Mouse (Mus musculus) retina, embryonic 14.5 days (tissue): Measurements from ENCODE around the gene Tnnt3.

ENCODE experiments used
- DNase-seq: peaks from one replicate; pipeline ENCODE4 v3.0.0-alpha.2; 2015; ENCODE audit warnings: low spot score

The Tnnt3 gene

GRCm38 (mm10) chr7:142498575-142498974 lies at the start of gene Tnnt3:
Gene Tnnt3 (plus strand): TSS chr7:142498836.
- DNase-seq: no peak

DNA sequence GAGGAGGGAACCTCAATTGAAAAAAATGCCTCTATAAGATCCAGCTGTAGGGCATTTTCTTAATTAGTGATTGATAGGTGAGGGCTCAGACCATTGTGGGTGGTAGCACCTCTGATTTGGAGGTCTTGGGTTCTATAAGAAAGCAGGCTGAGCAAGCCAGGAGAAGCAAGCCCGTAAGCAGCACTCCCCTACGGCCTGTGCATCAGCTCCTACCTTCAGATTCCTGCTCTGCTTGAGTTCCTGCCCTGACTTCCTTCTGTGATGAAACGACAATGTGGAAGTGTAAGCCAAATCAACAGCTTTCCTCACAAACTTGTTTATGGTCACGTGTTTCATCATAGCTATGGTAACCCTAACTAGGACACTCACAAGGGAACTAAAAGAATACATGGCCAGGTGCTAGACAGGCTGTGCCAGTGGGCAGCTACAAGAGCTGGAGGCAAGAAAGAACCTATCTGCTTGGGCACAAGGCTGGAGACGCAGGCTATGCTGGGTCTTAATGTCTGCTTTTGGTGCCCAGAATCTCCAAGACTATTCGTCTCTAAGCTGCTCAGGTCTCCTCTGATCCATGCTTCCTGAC lies 49.5 kb upstream of the Tnnt3 start:
- DNase-seq: no peak

DNA sequence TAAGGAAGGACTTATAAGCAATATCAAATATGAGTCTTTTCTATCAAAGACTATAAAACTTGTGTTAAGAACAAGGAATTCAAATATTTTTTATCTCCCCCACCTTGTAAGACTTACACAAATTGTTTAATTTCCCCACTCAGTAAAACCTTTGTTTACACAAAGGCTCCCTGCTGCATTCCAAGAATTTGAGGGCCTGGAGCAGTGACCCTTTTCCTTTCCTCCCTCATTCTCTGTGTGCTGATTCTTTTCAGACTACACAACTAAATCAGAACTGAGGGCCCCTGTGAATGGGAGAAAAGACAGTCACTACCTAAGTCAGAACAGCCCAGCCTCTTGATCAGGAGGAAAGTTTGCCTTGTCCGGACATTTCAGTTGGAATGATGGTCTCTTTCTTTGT lies 43.9 kb upstream of the Tnnt3 start:
- DNase-seq: no peak

DNA sequence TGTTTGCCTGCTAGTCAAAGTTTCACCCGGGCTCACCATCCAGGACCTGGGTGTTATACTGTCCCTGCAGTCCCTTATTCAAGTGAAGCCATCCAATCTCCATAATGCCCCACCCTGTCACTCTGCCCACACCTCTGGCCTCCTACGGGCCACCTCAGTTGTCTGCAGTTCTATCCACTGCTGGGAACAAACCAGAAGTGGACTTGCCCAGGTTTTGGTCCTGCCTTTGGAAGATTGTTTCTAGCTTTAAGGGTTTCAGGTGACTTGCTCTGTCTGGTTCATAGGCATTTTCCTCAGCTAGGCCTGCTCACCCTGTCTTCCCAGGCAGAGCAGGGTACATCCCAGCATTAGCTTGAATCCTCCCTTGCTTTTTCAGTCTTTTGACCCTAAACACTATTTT lies 43.4 kb upstream of the Tnnt3 start:
- DNase-seq: no peak

DNA sequence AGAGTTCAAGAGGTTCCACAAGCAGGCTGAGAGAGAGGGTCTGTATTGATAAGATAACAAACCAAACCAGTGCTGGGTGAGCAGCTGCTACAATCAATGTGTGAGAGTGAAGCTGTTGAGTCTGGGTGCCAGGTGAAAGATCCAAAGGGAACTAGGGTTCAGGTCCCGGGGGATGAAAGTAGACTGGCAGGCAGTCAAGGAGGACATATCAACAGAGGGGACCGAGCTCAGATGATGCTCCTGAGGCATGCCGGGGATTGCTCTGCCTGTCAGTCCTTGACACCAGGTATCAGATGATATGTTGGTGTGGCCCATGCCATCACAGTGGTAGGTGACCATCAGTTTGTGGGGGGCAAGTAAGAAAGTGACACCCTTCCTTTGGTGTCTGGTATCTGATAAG lies 41.8 kb upstream of the Tnnt3 start:
- DNase-seq: no peak

DNA sequence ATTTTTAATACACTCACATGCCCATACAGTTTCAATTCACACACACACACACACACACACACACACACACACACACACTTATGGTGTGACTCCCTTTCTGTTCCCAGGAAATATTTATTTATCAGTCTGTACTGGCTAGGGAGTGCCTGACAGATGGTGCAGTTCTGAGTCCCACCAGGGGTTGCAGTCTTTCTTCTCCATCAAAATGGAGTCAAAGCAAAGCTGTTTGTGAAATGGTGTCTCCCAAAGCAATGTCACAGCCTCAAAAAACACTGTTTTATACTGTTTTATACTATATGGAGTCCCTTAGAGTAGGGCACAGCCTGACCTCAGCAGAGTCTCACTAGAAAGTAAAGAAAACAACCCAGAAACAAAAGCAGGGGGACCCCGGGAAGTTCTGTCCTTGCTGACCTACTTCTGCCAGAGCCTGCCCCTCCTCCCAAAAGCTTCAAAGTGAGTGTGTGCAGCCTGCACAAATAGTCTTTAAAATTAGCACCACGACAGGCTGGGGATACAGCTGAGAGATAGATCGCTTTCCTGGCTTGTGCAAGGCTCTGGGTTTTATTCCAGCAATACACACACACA lies 41.3 kb upstream of the Tnnt3 start:
- peak; percentile 78 for DNase-seq

DNA sequence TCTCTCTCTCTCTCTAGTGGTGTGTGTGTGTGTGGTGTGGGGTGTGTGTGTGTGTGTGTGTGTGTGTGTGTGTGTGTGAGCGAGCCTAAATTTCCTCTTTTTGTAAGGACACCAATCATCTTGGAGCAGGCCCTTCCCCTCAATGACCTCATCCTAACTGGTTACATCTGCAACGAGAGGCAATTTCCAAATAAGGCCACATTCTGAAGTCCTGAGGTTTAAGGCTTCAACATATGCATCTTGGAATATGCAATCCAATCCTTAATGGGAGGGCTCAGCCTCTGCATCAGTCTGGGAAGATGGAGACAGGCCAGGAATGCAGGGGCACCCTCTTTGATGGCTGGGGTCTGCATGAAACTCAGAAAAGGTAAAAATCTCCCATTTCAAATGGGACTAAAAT lies 40.6 kb upstream of the Tnnt3 start:
- DNase-seq: no peak

DNA sequence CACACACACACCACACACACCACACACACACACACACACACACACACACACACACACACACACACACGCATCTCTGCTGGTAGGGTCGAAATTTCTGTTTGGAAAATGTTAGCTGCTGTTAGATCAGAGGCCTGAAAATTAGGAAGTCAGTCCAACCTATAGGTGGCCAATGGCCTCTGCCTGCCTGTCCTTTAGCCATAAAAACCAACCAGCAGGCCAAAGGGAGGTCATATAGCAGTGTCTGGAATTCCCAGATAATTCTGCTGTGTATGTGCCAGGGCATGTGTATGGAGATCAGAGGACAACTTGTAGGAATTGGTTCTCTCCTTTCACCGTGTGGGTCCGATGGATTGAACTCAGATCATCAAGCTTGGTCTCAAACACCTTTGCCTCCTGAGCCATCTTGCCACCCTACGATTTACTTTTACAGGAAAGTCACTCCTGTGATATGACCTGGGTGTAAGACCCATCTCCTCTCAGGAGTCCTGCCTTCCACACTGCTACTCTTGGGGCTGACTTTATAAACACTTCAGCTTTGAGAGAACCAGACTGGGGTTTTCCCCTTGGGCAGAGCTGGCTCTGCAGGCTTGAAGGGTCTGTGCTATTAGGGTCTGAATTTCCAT lies 39.8 kb upstream of the Tnnt3 start:
- DNase-seq: no peak

GRCm38 (mm10) chr7:142459299-142459691 lies 39.3 kb upstream of the Tnnt3 start:
- DNase-seq: no peak

- no peak for DNase-seq
Observed at GRCm38 (mm10) chr7:142460636-142461077, 38.0 kb upstream of the Tnnt3 start, which contains the start of gene Lsp1. Gene Lsp1 (plus strand): TSS chr7:142460809.

- DNase-seq: no peak
Observed at GRCm38 (mm10) chr7:142461446-142461845, 37.2 kb upstream of the Tnnt3 start.

DNA sequence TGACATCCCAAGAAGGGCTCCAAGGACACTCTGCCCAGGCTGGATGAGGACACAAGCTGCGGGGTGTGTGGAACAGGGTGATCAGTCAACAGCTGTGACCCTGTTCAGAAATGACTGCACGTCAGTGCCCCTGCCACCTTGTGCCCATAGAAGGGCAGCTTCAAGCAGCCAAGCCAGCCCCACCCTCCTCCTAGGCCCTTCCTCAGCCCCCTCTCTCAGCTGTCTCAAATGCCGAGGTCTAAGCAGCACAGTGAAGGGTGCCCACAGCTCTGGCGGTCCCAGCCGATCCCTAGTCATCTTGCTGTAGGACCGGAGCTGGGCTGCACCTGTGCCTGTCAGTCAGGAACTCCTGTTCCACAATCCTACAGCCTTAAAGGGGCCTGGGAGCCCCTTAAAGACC lies 36.4 kb upstream of the Tnnt3 start:
- DNase-seq: no peak

GRCm38 (mm10) chr7:142462594-142463078 lies 36.0 kb upstream of the Tnnt3 start:
- DNase-seq: no peak

DNA sequence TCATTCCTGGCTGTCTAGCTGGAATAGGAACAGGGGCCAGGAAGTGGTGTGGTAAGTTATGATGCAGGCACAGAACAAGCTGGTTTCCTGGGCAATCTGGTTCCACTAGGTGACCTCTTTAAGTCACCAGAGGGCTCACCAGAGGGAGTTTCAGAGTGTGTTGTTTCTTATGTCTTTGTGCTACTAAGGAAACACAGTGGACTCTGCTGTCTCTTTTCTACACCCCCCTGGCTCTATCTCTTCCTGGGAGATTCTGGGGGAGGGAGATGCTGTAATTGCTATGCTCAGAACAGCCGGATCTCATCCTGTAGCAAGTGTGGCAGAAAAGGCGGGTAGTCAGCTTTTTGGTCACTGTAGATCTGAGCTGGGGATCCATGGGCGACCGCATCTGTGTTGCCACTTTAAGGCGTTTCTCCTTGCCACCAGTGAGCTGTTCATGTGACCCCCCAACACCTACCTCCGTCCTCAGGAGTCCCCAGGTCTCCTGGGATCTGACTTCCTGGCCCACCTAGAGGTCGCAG lies 28.4 kb upstream of the Tnnt3 start:
- no peak for DNase-seq

GRCm38 (mm10) chr7:142470808-142471413 lies 27.7 kb upstream of the Tnnt3 start:
- peak; percentile 67 for DNase-seq

DNA sequence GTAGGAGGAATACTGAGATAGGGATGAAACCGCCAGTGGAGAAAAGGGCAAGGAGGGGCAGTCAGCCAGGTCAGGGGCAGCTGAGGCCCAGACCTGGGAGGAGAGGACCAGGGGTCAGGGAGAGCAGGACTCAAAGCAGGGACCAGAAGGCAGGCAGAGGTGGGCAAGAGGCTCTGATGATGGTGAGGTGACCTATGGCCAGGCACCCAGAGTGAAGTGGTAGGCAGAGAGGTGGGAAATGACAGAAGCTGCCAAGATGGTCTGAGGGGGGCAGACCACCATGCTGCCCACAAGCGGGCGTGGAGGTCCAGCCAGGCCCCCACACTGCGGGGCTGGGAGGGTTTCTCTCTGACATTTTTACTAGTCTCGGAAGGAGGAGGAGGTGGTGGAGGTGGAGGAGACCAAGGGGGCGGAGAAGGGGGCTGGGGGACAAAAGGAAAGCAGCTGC lies 27.2 kb upstream of the Tnnt3 start:
- DNase-seq: no peak

DNA sequence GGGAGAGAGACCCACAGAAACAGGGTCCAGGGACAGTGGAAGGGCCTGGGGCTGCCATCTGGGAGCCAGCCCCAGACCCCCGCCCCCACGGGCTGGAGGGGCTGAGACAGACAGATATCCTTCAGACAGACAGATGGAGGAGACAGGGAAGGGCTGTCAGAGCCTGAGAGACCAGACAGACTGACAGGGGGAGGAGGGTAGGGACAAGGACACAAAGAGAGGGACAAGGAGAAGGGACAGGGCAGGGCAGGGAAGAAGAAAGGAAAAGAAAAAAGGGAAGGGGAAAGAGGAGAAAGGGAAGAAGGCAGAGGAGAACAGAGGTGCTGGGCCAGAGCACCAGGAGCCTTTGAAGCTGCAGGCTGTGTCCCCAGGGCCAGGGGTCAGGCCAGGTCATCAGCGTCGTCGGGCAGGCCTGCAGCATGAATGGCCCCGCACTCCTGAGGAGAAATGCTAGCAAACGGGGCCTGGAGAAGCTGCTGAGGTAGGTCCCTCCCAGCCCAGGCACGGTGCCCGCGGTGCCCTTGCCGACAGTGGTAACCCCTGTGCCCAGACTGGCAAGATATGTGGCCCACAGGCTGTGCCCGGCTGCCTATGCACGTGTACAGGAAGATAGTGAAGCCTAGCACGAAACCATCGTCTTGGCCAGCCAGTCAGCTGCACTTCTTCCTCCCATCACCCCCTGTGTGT lies 26.6 kb upstream of the Tnnt3 start:
- no peak for DNase-seq

DNA sequence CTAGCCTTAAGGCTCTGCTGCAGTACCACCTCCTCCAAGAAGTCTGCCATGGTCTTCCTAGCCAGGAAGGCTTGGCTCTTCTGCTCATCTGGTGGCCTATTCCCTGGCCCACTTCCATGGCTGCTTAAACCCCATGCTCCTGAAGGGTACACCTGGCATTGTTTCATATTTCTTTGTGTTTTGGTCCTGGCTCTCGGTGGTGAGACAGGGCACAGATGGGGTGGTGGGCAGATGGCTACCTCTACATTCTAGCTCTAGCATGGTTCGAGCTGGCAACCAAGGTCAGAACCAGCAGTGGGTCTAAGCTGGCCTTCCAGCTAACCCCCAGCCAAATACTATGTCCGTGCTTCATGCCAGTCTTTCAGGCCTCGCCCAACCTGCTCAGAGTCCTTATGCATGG lies 25.7 kb upstream of the Tnnt3 start:
- DNase-seq: no peak

GRCm38 (mm10) chr7:142473476-142473875 lies 25.2 kb upstream of the Tnnt3 start:
- no peak for DNase-seq

- no peak for DNase-seq
Observed at GRCm38 (mm10) chr7:142474799-142475198, 23.8 kb upstream of the Tnnt3 start.

DNA sequence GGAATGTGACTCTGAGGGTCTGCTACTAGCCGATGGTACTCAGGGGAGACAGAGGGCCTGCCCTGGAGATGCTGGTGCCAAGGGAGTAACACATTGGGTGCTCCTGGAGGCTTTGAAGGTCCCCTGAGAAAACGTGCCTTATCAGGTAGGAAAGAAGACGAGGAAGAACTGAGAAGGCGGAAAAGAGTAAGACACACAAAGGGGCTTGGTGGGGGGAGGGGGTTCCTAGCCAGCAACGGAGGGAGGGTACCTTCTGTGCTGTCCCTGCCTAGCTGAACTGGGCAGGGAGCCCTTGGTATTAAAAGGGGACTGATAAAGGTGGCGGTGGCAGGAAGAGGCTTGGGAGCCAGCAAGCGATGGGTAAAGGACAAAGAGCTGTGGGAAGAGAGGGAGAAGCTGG lies 23.0 kb upstream of the Tnnt3 start:
- DNase-seq: no peak

DNA sequence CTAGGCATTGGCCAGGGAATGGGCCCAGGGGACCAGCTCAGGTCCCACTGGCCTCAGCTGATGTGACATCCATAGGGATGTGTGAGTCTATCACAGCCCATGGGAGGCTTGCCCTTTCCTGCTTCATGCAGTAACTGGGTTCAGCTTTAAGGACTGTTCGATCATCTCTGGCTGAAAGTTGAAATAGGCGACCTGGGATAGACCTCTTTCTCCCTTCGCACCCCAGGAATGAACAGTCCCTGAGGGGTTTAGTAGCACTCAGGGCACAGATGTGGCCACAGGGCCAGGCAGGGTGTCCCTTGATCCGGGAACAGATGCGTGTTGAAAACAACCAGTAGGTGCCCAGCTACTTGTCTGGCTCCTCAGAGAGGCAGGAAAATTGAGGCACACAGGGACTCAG lies 22.4 kb upstream of the Tnnt3 start:
- DNase-seq: no peak
